Mouse (Mus musculus): ENCODE measurements around the gene Dcx. TPM values are rescaled to one million over a fixed set of nuclear protein-coding genes. Genes with fewer than 3 reads are reported as not detected.

The Dcx gene
- polyA plus RNA-seq, 1 experiment from 2014 or later, result 266 TPM

- peaks cover 22% of the 10 kb centered on the region for H3K4me1 ChIP-seq (ENCODE audit: control insufficient read depth, insufficient read depth, low read length)
- H3K4me2 ChIP-seq (ENCODE audit: low read length), result peak overlapping the region; percentile 34
- H3K9ac ChIP-seq (ENCODE audit: low read depth, low read length), result peak overlapping the region; percentile 52; the same call in 1 of the 2 replicates
- no peaks in the 10 kb centered on the region for H3K27me3 ChIP-seq (ENCODE audit: control insufficient read depth, insufficient read depth, low read depth, low read length)
- ATAC-seq, result peak; percentile 90
- WGBS, result 22% methylated on average over 8 of the region's 8 CpGs
- H3K4me3 ChIP-seq (ENCODE audit: low read depth, low read length), result no peak overlapping the region
- no peaks in the 10 kb centered on the region for H3K9me3 ChIP-seq (replicated peaks; ENCODE audit: control insufficient read depth, low read length, poor library complexity, severe bottlenecking)
- H3K27ac ChIP-seq (ENCODE audit: low read length), result peak overlapping the region; percentile 82
- H3K36me3 ChIP-seq (ENCODE audit: control insufficient read depth, insufficient read depth, low read length), result no peaks in the 10 kb centered on the region
Observed at GRCm38 (mm10) chrX:143902300-143902699, 30.8 kb downstream of the Dcx start.

- Histone ChIP-seq H3K9ac (ENCODE audit: low read depth, low read length) (no peak overlapping the region), H3K4me3 (ENCODE audit: low read depth, low read length) (no peak overlapping the region), H3K27ac (ENCODE audit: low read length) (no peak overlapping the region), H3K9me3 (replicated peaks; ENCODE audit: control insufficient read depth, low read length, poor library complexity, severe bottlenecking) (no peaks in the 10 kb centered on the region), H3K36me3 (ENCODE audit: control insufficient read depth, insufficient read depth, low read length) (no peaks in the 10 kb centered on the region), H3K27me3 (ENCODE audit: control insufficient read depth, insufficient read depth, low read depth, low read length) (no peaks in the 10 kb centered on the region), H3K4me2 (ENCODE audit: low read length) (no peak overlapping the region), H3K4me1 (ENCODE audit: control insufficient read depth, insufficient read depth, low read length) (peaks cover 2% of the 10 kb centered on the region; the same call in 1 of the 2 replicates)
- 54% methylated on average over 7 of the region's 7 CpGs for WGBS
- no peak for ATAC-seq
Observed at GRCm38 (mm10) chrX:143897363-143898285, 35.5 kb downstream of the Dcx start.

- H3K4me1 ChIP-seq (ENCODE audit: control insufficient read depth, insufficient read depth, low read length), result no peaks in the 10 kb centered on the region; the same call in 1 of the 2 replicates
- no peak for ATAC-seq
- H3K27me3 ChIP-seq (ENCODE audit: control insufficient read depth, insufficient read depth, low read depth, low read length), result no peaks in the 10 kb centered on the region
- H3K27ac ChIP-seq (ENCODE audit: low read length), result no peak overlapping the region
- no peak overlapping the region for H3K4me3 ChIP-seq (ENCODE audit: low read depth, low read length)
- no peak overlapping the region for H3K9ac ChIP-seq (ENCODE audit: low read depth, low read length)
- no peaks in the 10 kb centered on the region for H3K36me3 ChIP-seq (ENCODE audit: control insufficient read depth, insufficient read depth, low read length)
- no peak overlapping the region for H3K4me2 ChIP-seq (ENCODE audit: low read length)
- no peaks in the 10 kb centered on the region for H3K9me3 ChIP-seq (replicated peaks; ENCODE audit: control insufficient read depth, low read length, poor library complexity, severe bottlenecking)
- 65% methylated on average over 5 of the region's 5 CpGs for WGBS
Observed at GRCm38 (mm10) chrX:143896936-143897335, 36.2 kb downstream of the Dcx start.

- Histone ChIP-seq H3K27me3 (ENCODE audit: control insufficient read depth, insufficient read depth, low read depth, low read length) (no peaks in the 10 kb centered on the region; the same call in 1 of the 2 replicates), H3K36me3 (ENCODE audit: control insufficient read depth, insufficient read depth, low read length) (no peaks in the 10 kb centered on the region), H3K4me3 (ENCODE audit: low read depth, low read length) (no peak overlapping the region), H3K4me2 (ENCODE audit: low read length) (no peak overlapping the region), H3K4me1 (ENCODE audit: control insufficient read depth, insufficient read depth, low read length) (no peaks in the 10 kb centered on the region; the same call in 1 of the 2 replicates), H3K27ac (ENCODE audit: low read length) (no peak overlapping the region), H3K9ac (ENCODE audit: low read depth, low read length) (no peak overlapping the region), H3K9me3 (replicated peaks; ENCODE audit: control insufficient read depth, low read length, poor library complexity, severe bottlenecking) (no peaks in the 10 kb centered on the region)
- no peak for ATAC-seq
- 36% methylated on average over 3 of the region's 3 CpGs for WGBS
Observed at GRCm38 (mm10) chrX:143893180-143893579, 39.9 kb downstream of the Dcx start.

GRCm38 (mm10) chrX:143885765-143886164 lies 47.3 kb downstream of the Dcx start:
- WGBS, result 60% methylated on average over 4 of the region's 4 CpGs
- H3K9me3 ChIP-seq (replicated peaks; ENCODE audit: control insufficient read depth, low read length, poor library complexity, severe bottlenecking), result no peaks in the 10 kb centered on the region

GRCm38 (mm10) chrX:143884953-143885352 lies 48.2 kb downstream of the Dcx start:
- H3K4me3 ChIP-seq (ENCODE audit: low read depth, low read length), result no peak overlapping the region
- H3K36me3 ChIP-seq (ENCODE audit: control insufficient read depth, insufficient read depth, low read length), result no peaks in the 10 kb centered on the region
- H3K9me3 ChIP-seq (replicated peaks; ENCODE audit: control insufficient read depth, low read length, poor library complexity, severe bottlenecking), result no peaks in the 10 kb centered on the region
- ATAC-seq, result peak; percentile 58; the same call in 1 of the 2 replicates
- WGBS, result 45% methylated on average over 3 of the region's 3 CpGs
- H3K4me1 ChIP-seq (ENCODE audit: control insufficient read depth, insufficient read depth, low read length), result no peaks in the 10 kb centered on the region
- no peaks in the 10 kb centered on the region; the same call in 1 of the 2 replicates for H3K27me3 ChIP-seq (ENCODE audit: control insufficient read depth, insufficient read depth, low read depth, low read length)
- H3K4me2 ChIP-seq (ENCODE audit: low read length), result no peak overlapping the region
- H3K27ac ChIP-seq (ENCODE audit: low read length), result no peak overlapping the region
- H3K9ac ChIP-seq (ENCODE audit: low read depth, low read length), result no peak overlapping the region

More at GRCm38 (mm10) chrX:143885765-143886164, 47.3 kb downstream of the Dcx start:
- H3K4me3 ChIP-seq (ENCODE audit: low read depth, low read length), result no peak overlapping the region
- H3K36me3 ChIP-seq (ENCODE audit: control insufficient read depth, insufficient read depth, low read length), result no peaks in the 10 kb centered on the region
- no peak overlapping the region for H3K9ac ChIP-seq (ENCODE audit: low read depth, low read length)
- no peak for ATAC-seq
- H3K4me1 ChIP-seq (ENCODE audit: control insufficient read depth, insufficient read depth, low read length), result no peaks in the 10 kb centered on the region
- no peak overlapping the region for H3K4me2 ChIP-seq (ENCODE audit: low read length)
- H3K27ac ChIP-seq (ENCODE audit: low read length), result no peak overlapping the region
- no peaks in the 10 kb centered on the region; the same call in 1 of the 2 replicates for H3K27me3 ChIP-seq (ENCODE audit: control insufficient read depth, insufficient read depth, low read depth, low read length)

DNA sequence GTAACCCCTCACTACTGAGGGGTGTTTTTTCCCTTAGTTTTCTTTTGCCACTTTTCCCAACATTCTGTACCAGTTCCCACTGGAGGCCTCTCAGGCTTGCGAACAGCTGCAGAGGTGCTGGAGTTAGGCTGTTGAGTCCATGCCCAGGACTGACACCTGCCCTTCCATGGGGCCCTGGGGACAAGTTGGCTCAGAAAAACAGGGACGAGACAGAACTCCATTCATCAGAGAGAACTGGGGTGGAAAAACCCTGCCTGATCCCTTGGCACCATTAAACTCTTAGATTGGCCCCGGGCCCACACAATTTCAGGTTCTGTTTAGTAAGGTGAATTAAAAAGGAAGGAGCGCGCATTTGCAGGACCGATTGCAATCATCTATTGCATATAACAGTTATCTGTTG lies 48.8 kb downstream of the Dcx start:
- Histone ChIP-seq H3K4me3 (ENCODE audit: low read depth, low read length) (no peak overlapping the region), H3K27ac (ENCODE audit: low read length) (no peak overlapping the region), H3K4me1 (ENCODE audit: control insufficient read depth, insufficient read depth, low read length) (no peaks in the 10 kb centered on the region), H3K36me3 (ENCODE audit: control insufficient read depth, insufficient read depth, low read length) (no peaks in the 10 kb centered on the region), H3K9ac (ENCODE audit: low read depth, low read length) (no peak overlapping the region), H3K4me2 (ENCODE audit: low read length) (no peak overlapping the region), H3K27me3 (ENCODE audit: control insufficient read depth, insufficient read depth, low read depth, low read length) (no peaks in the 10 kb centered on the region; the same call in 1 of the 2 replicates), H3K9me3 (replicated peaks; ENCODE audit: control insufficient read depth, low read length, poor library complexity, severe bottlenecking) (no peaks in the 10 kb centered on the region)
- WGBS, result 76% methylated on average over 6 of the region's 6 CpGs
- no peak for ATAC-seq

- H3K4me2 ChIP-seq (ENCODE audit: low read length), result no peak overlapping the region
- H3K9me3 ChIP-seq (replicated peaks; ENCODE audit: control insufficient read depth, low read length, poor library complexity, severe bottlenecking), result no peaks in the 10 kb centered on the region
- no peak for ATAC-seq
- no peaks in the 10 kb centered on the region for H3K36me3 ChIP-seq (ENCODE audit: control insufficient read depth, insufficient read depth, low read length)
- H3K4me1 ChIP-seq (ENCODE audit: control insufficient read depth, insufficient read depth, low read length), result no peaks in the 10 kb centered on the region
- no peak overlapping the region for H3K27ac ChIP-seq (ENCODE audit: low read length)
- H3K27me3 ChIP-seq (ENCODE audit: control insufficient read depth, insufficient read depth, low read depth, low read length), result no peaks in the 10 kb centered on the region
- WGBS, result 85% methylated on average over 4 of the region's 4 CpGs
- H3K4me3 ChIP-seq (ENCODE audit: low read depth, low read length), result no peak overlapping the region
- no peak overlapping the region for H3K9ac ChIP-seq (ENCODE audit: low read depth, low read length)
Observed at GRCm38 (mm10) chrX:143881806-143882468, 51.2 kb downstream of the Dcx start.

- Histone ChIP-seq H3K9me3 (replicated peaks; ENCODE audit: control insufficient read depth, low read length, poor library complexity, severe bottlenecking) (no peaks in the 10 kb centered on the region), H3K4me2 (ENCODE audit: low read length) (no peak overlapping the region), H3K36me3 (ENCODE audit: control insufficient read depth, insufficient read depth, low read length) (peaks cover 2% of the 10 kb centered on the region; the same call in 1 of the 2 replicates), H3K4me3 (ENCODE audit: low read depth, low read length) (no peak overlapping the region), H3K4me1 (ENCODE audit: control insufficient read depth, insufficient read depth, low read length) (no peaks in the 10 kb centered on the region), H3K27me3 (ENCODE audit: control insufficient read depth, insufficient read depth, low read depth, low read length) (no peaks in the 10 kb centered on the region), H3K9ac (ENCODE audit: low read depth, low read length) (no peak overlapping the region), H3K27ac (ENCODE audit: low read length) (no peak overlapping the region)
- ATAC-seq, result no peak
- 87% methylated on average over 3 of the region's 3 CpGs for WGBS
Observed at GRCm38 (mm10) chrX:143879631-143880030, 53.5 kb downstream of the Dcx start.
